Mouse (Mus musculus): ENCODE measurements at regions not wholly inside any gene's neighbourhood (a gene's known extent, or its start where the extent isn't known, plus 50 kb on each side); places are given as distances from the start of the nearest gene placed in this dataset.

DNA sequence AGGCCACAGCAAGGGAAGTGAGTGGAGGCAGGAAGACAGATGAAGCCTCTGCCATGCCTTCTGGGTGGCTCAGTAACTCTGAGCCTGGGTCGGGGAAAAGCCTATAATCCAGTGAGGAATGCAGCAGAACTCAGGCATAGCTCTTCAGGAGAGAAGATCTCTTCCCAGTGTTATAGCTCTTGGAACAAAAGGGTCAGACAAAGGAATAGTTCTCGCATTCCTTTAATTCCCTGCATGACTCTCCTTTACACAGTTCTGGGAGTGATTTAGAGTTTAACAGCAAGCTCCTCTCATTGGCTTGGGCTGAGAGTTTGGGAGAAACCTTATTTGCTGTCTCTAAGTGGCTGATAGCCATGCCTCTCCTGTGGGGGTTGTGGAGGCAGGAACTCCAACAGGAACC, 352.0 kb upstream of the Tacstd2 start:
- TF ChIP-seq CTCF (IDR thresholded peaks at IDR 0.05; ENCODE audit: low read depth, low read length) (no peak), POLR2AphosphoS5 (IDR thresholded peaks at IDR 0.05; ENCODE audit: insufficient replicate concordance, low read depth, low read length) (no peak), TAL1 (conservative IDR thresholded peaks at IDR 0.05; ENCODE audit: low read depth, low read length) (no peak), GATA1 (IDR thresholded peaks at IDR 0.05; ENCODE audit: borderline replicate concordance, low read length) (no peak), GATA2 (IDR thresholded peaks at IDR 0.05; ENCODE audit: borderline replicate concordance, low read depth, low read length) (no peak)

Data from G1E (cell line).